Mouse (Mus musculus): Measurements from ENCODE around the gene Islr.

The Islr gene

GRCm38 (mm10) chr9:58220218-58220903, 16.3 kb upstream of the Islr start:
- DNase-seq = peak; percentile 37

GRCm38 (mm10) chr9:58218539-58218938, 14.4 kb upstream of the Islr start:
- DNase-seq = no peak

- no peak for DNase-seq
Observed at GRCm38 (mm10) chr9:58216402-58216801, 12.3 kb upstream of the Islr start.

GRCm38 (mm10) chr9:58214519-58215180, 10.5 kb upstream of the Islr start:
- DNase-seq = no peak

GRCm38 (mm10) chr9:58213865-58214264, 9.8 kb upstream of the Islr start:
- DNase-seq = no peak

- no peak for DNase-seq
Observed at GRCm38 (mm10) chr9:58213377-58213776, 9.3 kb upstream of the Islr start.

- DNase-seq = no peak
Observed at GRCm38 (mm10) chr9:58210304-58210627, 6.2 kb upstream of the Islr start.

GRCm38 (mm10) chr9:58209462-58210303, 5.6 kb upstream of the Islr start:
- peak; percentile 38 for DNase-seq

GRCm38 (mm10) chr9:58206013-58206412, 1.9 kb upstream of the Islr start:
- DNase-seq = no peak

GRCm38 (mm10) chr9:58204448-58205000, 418 bp upstream of the Islr start:
- peak; percentile 88 for DNase-seq

GRCm38 (mm10) chr9:58202676-58203453, 1.2 kb downstream of the Islr start:
- DNase-seq = peak; percentile 85

GRCm38 (mm10) chr9:58201861-58202549, 2.1 kb downstream of the Islr start:
- peak; percentile 50 for DNase-seq

- peak; percentile 33 for DNase-seq
Observed at GRCm38 (mm10) chr9:58201091-58201842, 2.8 kb downstream of the Islr start.

GRCm38 (mm10) chr9:58200270-58201090, 3.6 kb downstream of the Islr start:
- peak; percentile 52 for DNase-seq

- peak; percentile 47 for DNase-seq
Observed at GRCm38 (mm10) chr9:58199381-58200269, 4.5 kb downstream of the Islr start.

GRCm38 (mm10) chr9:58198801-58199371, 5.2 kb downstream of the Islr start:
- peak; percentile 51 for DNase-seq

- peak; percentile 62 for DNase-seq
Observed at GRCm38 (mm10) chr9:58197781-58198701, 6.1 kb downstream of the Islr start.
